Mouse (Mus musculus): ENCODE results near the gene Shisa8. TPM values are rescaled to one million over a fixed set of nuclear protein-coding genes. Genes with fewer than 3 reads are reported as not detected.

Shisa8 gene
- polyA plus RNA-seq, 1 experiment from 2014 or later: 0.57 TPM

- no peak for ATAC-seq (ENCODE audit: low FRiP score)
- WGBS: 94% methylated on average over 12 of the region's 12 CpGs
- no peak for DNase-seq (ENCODE audit: low spot score, missing footprints)
- 0 out of 2 replicates have a peak, but pooled peaks cover 4% of the 10 kb centered on the region for H3K4me1 ChIP-seq (ENCODE audit: control insufficient read depth, insufficient read depth, low read length)
- no peak overlapping the region for H3K4me2 ChIP-seq
- no peaks in the 10 kb centered on the region for H3K27me3 ChIP-seq (ENCODE audit: control insufficient read depth, insufficient read depth, low read length)
- peaks cover 63% of the 10 kb centered on the region for H3K36me3 ChIP-seq (ENCODE audit: control insufficient read depth, insufficient read depth, low read length)
- H3K9me3 ChIP-seq (ENCODE audit: control insufficient read depth, low read length): no peaks in the 10 kb centered on the region
- H3K27ac ChIP-seq (ENCODE audit: low read depth, low read length): no peak overlapping the region
- no peak overlapping the region for H3K4me3 ChIP-seq (ENCODE audit: low read depth, low read length)
- no peak overlapping the region for H3K9ac ChIP-seq (ENCODE audit: low read length)
These were observed 13.1 kb downstream of the Shisa8 start for GRCm38 (mm10) chr15:82199546-82199945.

- DNase-seq (ENCODE audit: low spot score, missing footprints): no peak
- no peaks in the 10 kb centered on the region for H3K9me3 ChIP-seq (ENCODE audit: control insufficient read depth, low read length)
- no peak overlapping the region for H3K9ac ChIP-seq (ENCODE audit: low read length)
- H3K4me2 ChIP-seq: no peak overlapping the region
- WGBS: 90% methylated on average over 7 of the region's 7 CpGs
- no peak overlapping the region for H3K4me3 ChIP-seq (ENCODE audit: low read depth, low read length)
- H3K27me3 ChIP-seq (ENCODE audit: control insufficient read depth, insufficient read depth, low read length): no peaks in the 10 kb centered on the region
- H3K4me1 ChIP-seq (ENCODE audit: control insufficient read depth, insufficient read depth, low read length): no peaks in the 10 kb centered on the region
- ATAC-seq (ENCODE audit: low FRiP score): no peak
- no peak overlapping the region for H3K27ac ChIP-seq (ENCODE audit: low read depth, low read length)
- peaks cover 64% of the 10 kb centered on the region for H3K36me3 ChIP-seq (ENCODE audit: control insufficient read depth, insufficient read depth, low read length)
These were observed 14.3 kb downstream of the Shisa8 start for GRCm38 (mm10) chr15:82198342-82198741.

GRCm38 (mm10) chr15:82197937-82198336 lies 14.7 kb downstream of the Shisa8 start:
- ATAC-seq (ENCODE audit: low FRiP score) (no peak), DNase-seq (ENCODE audit: low spot score, missing footprints) (no peak)
- Histone ChIP-seq H3K9ac (ENCODE audit: low read length) (no peak overlapping the region), H3K9me3 (ENCODE audit: control insufficient read depth, low read length) (no peaks in the 10 kb centered on the region), H3K27ac (ENCODE audit: low read depth, low read length) (no peak overlapping the region), H3K4me2 (no peak overlapping the region), H3K4me1 (ENCODE audit: control insufficient read depth, insufficient read depth, low read length) (no peaks in the 10 kb centered on the region), H3K36me3 (ENCODE audit: control insufficient read depth, insufficient read depth, low read length) (peaks cover 64% of the 10 kb centered on the region), H3K27me3 (ENCODE audit: control insufficient read depth, insufficient read depth, low read length) (no peaks in the 10 kb centered on the region), H3K4me3 (ENCODE audit: low read depth, low read length) (no peak overlapping the region)
- WGBS: 96% methylated on average over 11 of the region's 11 CpGs

GRCm38 (mm10) chr15:82197246-82197750 lies 15.3 kb downstream of the Shisa8 start:
- ATAC-seq (ENCODE audit: low FRiP score) (no peak), DNase-seq (ENCODE audit: low spot score, missing footprints) (no peak)
- H3K4me1 ChIP-seq (ENCODE audit: control insufficient read depth, insufficient read depth, low read length): no peaks in the 10 kb centered on the region
- no peaks in the 10 kb centered on the region for H3K9me3 ChIP-seq (ENCODE audit: control insufficient read depth, low read length)
- peaks cover 65% of the 10 kb centered on the region for H3K36me3 ChIP-seq (ENCODE audit: control insufficient read depth, insufficient read depth, low read length)
- WGBS: 93% methylated on average over 10 of the region's 10 CpGs
- H3K9ac ChIP-seq (ENCODE audit: low read length): no peak overlapping the region
- H3K4me3 ChIP-seq (ENCODE audit: low read depth, low read length): no peak overlapping the region
- no peak overlapping the region for H3K27ac ChIP-seq (ENCODE audit: low read depth, low read length)
- no peak overlapping the region for H3K4me2 ChIP-seq
- H3K27me3 ChIP-seq (ENCODE audit: control insufficient read depth, insufficient read depth, low read length): no peaks in the 10 kb centered on the region

GRCm38 (mm10) chr15:82196300-82196699 lies 16.3 kb downstream of the Shisa8 start:
- Histone ChIP-seq H3K9ac (ENCODE audit: low read length) (no peak overlapping the region), H3K36me3 (ENCODE audit: control insufficient read depth, insufficient read depth, low read length) (peaks cover 62% of the 10 kb centered on the region), H3K27ac (ENCODE audit: low read depth, low read length) (no peak overlapping the region), H3K9me3 (ENCODE audit: control insufficient read depth, low read length) (no peaks in the 10 kb centered on the region), H3K4me1 (ENCODE audit: control insufficient read depth, insufficient read depth, low read length) (no peaks in the 10 kb centered on the region), H3K4me3 (ENCODE audit: low read depth, low read length) (no peak overlapping the region), H3K27me3 (ENCODE audit: control insufficient read depth, insufficient read depth, low read length) (no peaks in the 10 kb centered on the region), H3K4me2 (no peak overlapping the region)
- ATAC-seq (ENCODE audit: low FRiP score) (no peak), DNase-seq (ENCODE audit: low spot score, missing footprints) (no peak)
- WGBS: 90% methylated on average over 12 of the region's 12 CpGs

- peaks cover 50% of the 10 kb centered on the region for H3K36me3 ChIP-seq (ENCODE audit: control insufficient read depth, insufficient read depth, low read length)
- H3K27ac ChIP-seq (ENCODE audit: low read depth, low read length): no peak overlapping the region
- H3K9me3 ChIP-seq (ENCODE audit: control insufficient read depth, low read length): no peaks in the 10 kb centered on the region
- ATAC-seq (ENCODE audit: low FRiP score) (no peak), DNase-seq (ENCODE audit: low spot score, missing footprints) (no peak)
- H3K9ac ChIP-seq (ENCODE audit: low read length): no peak overlapping the region
- H3K4me2 ChIP-seq: no peak overlapping the region
- H3K4me3 ChIP-seq (ENCODE audit: low read depth, low read length): no peak overlapping the region
- no peaks in the 10 kb centered on the region for H3K4me1 ChIP-seq (ENCODE audit: control insufficient read depth, insufficient read depth, low read length)
- H3K27me3 ChIP-seq (ENCODE audit: control insufficient read depth, insufficient read depth, low read length): no peaks in the 10 kb centered on the region
- WGBS: 88% methylated on average over 8 of the region's 8 CpGs
These were observed 20.0 kb downstream of the Shisa8 start for GRCm38 (mm10) chr15:82192617-82193016.

- Histone ChIP-seq H3K4me2 (no peak overlapping the region), H3K9me3 (ENCODE audit: control insufficient read depth, low read length) (no peaks in the 10 kb centered on the region), H3K27me3 (ENCODE audit: control insufficient read depth, insufficient read depth, low read length) (no peaks in the 10 kb centered on the region), H3K36me3 (ENCODE audit: control insufficient read depth, insufficient read depth, low read length) (peaks cover 50% of the 10 kb centered on the region), H3K27ac (ENCODE audit: low read depth, low read length) (no peak overlapping the region), H3K4me3 (ENCODE audit: low read depth, low read length) (no peak overlapping the region), H3K9ac (ENCODE audit: low read length) (no peak overlapping the region), H3K4me1 (ENCODE audit: control insufficient read depth, insufficient read depth, low read length) (no peaks in the 10 kb centered on the region)
- no peak for ATAC-seq (ENCODE audit: low FRiP score)
- DNase-seq (ENCODE audit: low spot score, missing footprints): peak; percentile 95
- 96% methylated on average over 10 of the region's 10 CpGs for WGBS
These were observed 24.0 kb downstream of the Shisa8 start for GRCm38 (mm10) chr15:82188481-82189240.

- H3K4me1 ChIP-seq (ENCODE audit: control insufficient read depth, insufficient read depth, low read length): no peaks in the 10 kb centered on the region
- H3K4me2 ChIP-seq: no peak overlapping the region
- H3K27me3 ChIP-seq (ENCODE audit: control insufficient read depth, insufficient read depth, low read length): no peaks in the 10 kb centered on the region
- no peak overlapping the region for H3K9ac ChIP-seq (ENCODE audit: low read length)
- 87% methylated on average over 1 of the region's 1 CpGs for WGBS
- DNase-seq (ENCODE audit: low spot score, missing footprints) (no peak), ATAC-seq (ENCODE audit: low FRiP score) (no peak)
- peaks cover 51% of the 10 kb centered on the region for H3K36me3 ChIP-seq (ENCODE audit: control insufficient read depth, insufficient read depth, low read length)
- no peak overlapping the region for H3K27ac ChIP-seq (ENCODE audit: low read depth, low read length)
- H3K9me3 ChIP-seq (ENCODE audit: control insufficient read depth, low read length): no peaks in the 10 kb centered on the region
- H3K4me3 ChIP-seq (ENCODE audit: low read depth, low read length): no peak overlapping the region
These were observed 24.7 kb downstream of the Shisa8 start for GRCm38 (mm10) chr15:82187924-82188323.

- Histone ChIP-seq H3K27ac (ENCODE audit: low read depth, low read length) (no peak overlapping the region), H3K9ac (ENCODE audit: low read length) (no peak overlapping the region), H3K4me2 (no peak overlapping the region), H3K27me3 (ENCODE audit: control insufficient read depth, insufficient read depth, low read length) (no peaks in the 10 kb centered on the region), H3K9me3 (ENCODE audit: control insufficient read depth, low read length) (no peaks in the 10 kb centered on the region), H3K36me3 (ENCODE audit: control insufficient read depth, insufficient read depth, low read length) (peaks cover 51% of the 10 kb centered on the region), H3K4me3 (ENCODE audit: low read depth, low read length) (no peak overlapping the region), H3K4me1 (ENCODE audit: control insufficient read depth, insufficient read depth, low read length) (no peaks in the 10 kb centered on the region)
- DNase-seq (ENCODE audit: low spot score, missing footprints) (no peak), ATAC-seq (ENCODE audit: low FRiP score) (no peak)
- WGBS: 82% methylated on average over 4 of the region's 4 CpGs
These were observed 25.2 kb downstream of the Shisa8 start for GRCm38 (mm10) chr15:82187401-82187800.
